Mouse (Mus musculus): ENCODE data around the gene Shisa8. TPM values are rescaled to one million over a fixed set of nuclear protein-coding genes. Genes with fewer than 3 reads are reported as not detected.

The Shisa8 gene
- polyA plus RNA-seq, 1 experiment = not detected

- no peak overlapping the region for H3K4me3 ChIP-seq (ENCODE audit: insufficient read depth, low read length)
Measured at GRCm38 (mm10) chr15:82206365-82207104, 6.1 kb downstream of the Shisa8 start.

GRCm38 (mm10) chr15:82204680-82205371, 7.8 kb downstream of the Shisa8 start:
- Histone ChIP-seq H3K4me3 (ENCODE audit: insufficient read depth, low read length) (no peak overlapping the region), H3K4me1 (ENCODE audit: control insufficient read depth, insufficient read depth, low read length) (peaks cover 8% of the 10 kb centered on the region), H3K27ac (ENCODE audit: insufficient read depth, low read length) (no peak overlapping the region)
- TF ChIP-seq CTCF (IDR thresholded peaks at IDR 0.05; ENCODE audit: borderline replicate concordance, insufficient read depth, low read length) (no peak), POLR2A (IDR thresholded peaks at IDR 0.05; ENCODE audit: low read depth, low read length) (no peak)

More at GRCm38 (mm10) chr15:82206365-82207104, 6.1 kb downstream of the Shisa8 start:
- peaks cover 14% of the 10 kb centered on the region for H3K4me1 ChIP-seq (ENCODE audit: control insufficient read depth, insufficient read depth, low read length)
- H3K27ac ChIP-seq (ENCODE audit: insufficient read depth, low read length) = no peak overlapping the region
- TF ChIP-seq POLR2A (IDR thresholded peaks at IDR 0.05; ENCODE audit: low read depth, low read length) = no peak
- no peak for TF ChIP-seq CTCF (IDR thresholded peaks at IDR 0.05; ENCODE audit: borderline replicate concordance, insufficient read depth, low read length)

- TF ChIP-seq POLR2A (IDR thresholded peaks at IDR 0.05; ENCODE audit: low read depth, low read length) (no peak), CTCF (IDR thresholded peaks at IDR 0.05; ENCODE audit: borderline replicate concordance, insufficient read depth, low read length) (no peak)
- no peak overlapping the region for H3K4me3 ChIP-seq (ENCODE audit: insufficient read depth, low read length)
- H3K4me1 ChIP-seq (ENCODE audit: control insufficient read depth, insufficient read depth, low read length) = peaks cover 8% of the 10 kb centered on the region
- H3K27ac ChIP-seq (ENCODE audit: insufficient read depth, low read length) = no peak overlapping the region
Measured at GRCm38 (mm10) chr15:82203611-82204351, 8.8 kb downstream of the Shisa8 start.

- no peak overlapping the region for H3K4me3 ChIP-seq (ENCODE audit: insufficient read depth, low read length)
- H3K4me1 ChIP-seq (ENCODE audit: control insufficient read depth, insufficient read depth, low read length) = peaks cover 8% of the 10 kb centered on the region
- no peak for TF ChIP-seq POLR2A (IDR thresholded peaks at IDR 0.05; ENCODE audit: low read depth, low read length)
- no peak for TF ChIP-seq CTCF (IDR thresholded peaks at IDR 0.05; ENCODE audit: borderline replicate concordance, insufficient read depth, low read length)
- no peak overlapping the region for H3K27ac ChIP-seq (ENCODE audit: insufficient read depth, low read length)
Measured at GRCm38 (mm10) chr15:82203090-82203489, 9.5 kb downstream of the Shisa8 start.

GRCm38 (mm10) chr15:82202086-82202485, 10.5 kb downstream of the Shisa8 start:
- H3K27ac ChIP-seq (ENCODE audit: insufficient read depth, low read length) = no peak overlapping the region
- no peak overlapping the region for H3K4me3 ChIP-seq (ENCODE audit: insufficient read depth, low read length)
- TF ChIP-seq CTCF (IDR thresholded peaks at IDR 0.05; ENCODE audit: borderline replicate concordance, insufficient read depth, low read length) = no peak
- no peak for TF ChIP-seq POLR2A (IDR thresholded peaks at IDR 0.05; ENCODE audit: low read depth, low read length)
- H3K4me1 ChIP-seq (ENCODE audit: control insufficient read depth, insufficient read depth, low read length) = peaks cover 8% of the 10 kb centered on the region

GRCm38 (mm10) chr15:82199546-82199945, 13.1 kb downstream of the Shisa8 start:
- Histone ChIP-seq H3K4me3 (ENCODE audit: insufficient read depth, low read length) (no peak overlapping the region), H3K4me1 (ENCODE audit: control insufficient read depth, insufficient read depth, low read length) (no peaks in the 10 kb centered on the region), H3K27ac (ENCODE audit: insufficient read depth, low read length) (no peak overlapping the region)
- TF ChIP-seq POLR2A (IDR thresholded peaks at IDR 0.05; ENCODE audit: low read depth, low read length) (no peak), CTCF (IDR thresholded peaks at IDR 0.05; ENCODE audit: borderline replicate concordance, insufficient read depth, low read length) (no peak)

- TF ChIP-seq CTCF (IDR thresholded peaks at IDR 0.05; ENCODE audit: borderline replicate concordance, insufficient read depth, low read length) = no peak
- H3K4me1 ChIP-seq (ENCODE audit: control insufficient read depth, insufficient read depth, low read length) = no peaks in the 10 kb centered on the region
- H3K4me3 ChIP-seq (ENCODE audit: insufficient read depth, low read length) = no peak overlapping the region
- no peak overlapping the region for H3K27ac ChIP-seq (ENCODE audit: insufficient read depth, low read length)
Measured at GRCm38 (mm10) chr15:82198342-82198741, 14.3 kb downstream of the Shisa8 start.

- no peak overlapping the region for H3K27ac ChIP-seq (ENCODE audit: insufficient read depth, low read length)
- no peaks in the 10 kb centered on the region for H3K4me1 ChIP-seq (ENCODE audit: control insufficient read depth, insufficient read depth, low read length)
- no peak for TF ChIP-seq CTCF (IDR thresholded peaks at IDR 0.05; ENCODE audit: borderline replicate concordance, insufficient read depth, low read length)
- H3K4me3 ChIP-seq (ENCODE audit: insufficient read depth, low read length) = no peak overlapping the region
Measured at GRCm38 (mm10) chr15:82197937-82198336, 14.7 kb downstream of the Shisa8 start.

GRCm38 (mm10) chr15:82197246-82197750, 15.3 kb downstream of the Shisa8 start:
- H3K27ac ChIP-seq (ENCODE audit: insufficient read depth, low read length) = no peak overlapping the region
- H3K4me1 ChIP-seq (ENCODE audit: control insufficient read depth, insufficient read depth, low read length) = no peaks in the 10 kb centered on the region
- TF ChIP-seq POLR2A (IDR thresholded peaks at IDR 0.05; ENCODE audit: low read depth, low read length) = no peak
- no peak overlapping the region for H3K4me3 ChIP-seq (ENCODE audit: insufficient read depth, low read length)
